Mouse (Mus musculus): Measurements from ENCODE around the gene F11r. TPM values are rescaled to one million over a fixed set of nuclear protein-coding genes. Genes with fewer than 3 reads are reported as not detected.

Gene F11r
- polyA plus RNA-seq (2017; shearing (Covaris generic)), result under 1 TPM; 0.24 to 0.96 TPM

GRCm38 (mm10) chr1:171437264-171438013, at the start of gene F11r:
F11r (plus strand) TSS chr1:171437535.

GRCm38 (mm10) chr1:171388376-171389102, 48.8 kb upstream of the F11r start, which contains the start of gene Arhgap30:
Arhgap30 (plus strand) TSS chr1:171388954.

GRCm38 (mm10) chr1:171410947-171411484, 26.3 kb upstream of the F11r start, which contains the start of gene Usf1:
Usf1 (plus strand) TSS chr1:171411313.

DNA sequence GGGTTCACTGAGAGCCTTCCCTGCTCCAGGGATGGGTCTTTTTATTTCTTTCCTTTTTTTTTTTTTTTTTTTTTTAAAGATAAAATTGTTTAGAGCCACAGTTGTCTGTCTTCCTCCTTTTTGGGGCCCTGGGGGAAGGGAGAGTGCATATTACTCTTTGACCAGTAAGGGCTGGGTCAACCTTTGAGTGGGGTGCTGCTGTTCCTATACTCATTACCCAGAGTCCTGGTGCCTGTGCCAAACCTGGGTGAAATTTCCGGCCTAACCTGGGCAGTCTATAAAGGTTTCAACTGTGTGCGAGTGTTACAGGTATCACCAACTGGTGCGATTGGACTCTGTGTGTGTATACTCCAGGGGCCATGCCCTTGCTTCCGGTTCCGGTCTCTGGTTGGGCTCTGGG, 18.7 kb upstream of the F11r start, which contains the start of gene Tstd1:
Gene Tstd1 (plus strand): TSS at position 213 of the 400 bp plus-strand sequence.

DNA sequence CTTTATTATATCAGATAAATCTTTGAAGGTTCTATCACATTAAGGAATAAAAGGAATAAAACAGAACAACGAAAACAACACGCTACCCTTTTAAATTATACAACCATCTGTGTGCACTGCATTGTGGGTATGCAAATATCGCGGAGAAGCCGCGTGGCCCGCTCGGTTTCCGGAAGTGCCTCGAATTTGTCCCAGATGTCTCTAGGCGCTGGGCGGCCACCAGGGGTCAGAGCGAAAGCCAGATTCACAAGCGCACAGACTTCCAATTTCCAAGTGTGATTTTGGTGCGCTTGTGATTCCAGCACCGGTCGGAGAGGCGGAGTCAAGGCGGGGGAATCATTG, 65.9 kb downstream of the F11r start, which contains the start of gene Alyref2:
Gene Alyref2 (plus strand): TSS at position 229 of the 342 bp plus-strand sequence.

Other genes starting within 250 kb of the F11r start
- not detected for gene Pcp4l1, start 241.3 kb upstream of the F11r start, polyA plus RNA-seq (2017; shearing (Covaris generic))
- under 1 TPM; 0.27 to 0.52 TPM for gene Nr1i3, start 223.6 kb upstream of the F11r start, polyA plus RNA-seq (2017; shearing (Covaris generic))
- 10 to 100 TPM; 23.6 to 25.1 TPM for gene Tomm40l, start 215.0 kb upstream of the F11r start, polyA plus RNA-seq (2017; shearing (Covaris generic))
- under 1 TPM in 1 of 2 experiments, not detected in 1; 0.62 TPM for gene Apoa2, start 212.5 kb upstream of the F11r start, polyA plus RNA-seq (2017; shearing (Covaris generic))
- 10 to 100 TPM in 1 of 2 experiments, 1 to 10 TPM in 1; 5.3 to 42.6 TPM for gene Fcer1g, start 203.2 kb upstream of the F11r start, polyA plus RNA-seq (2017; shearing (Covaris generic))
- under 1 TPM in 1 of 2 experiments, not detected in 1; 0.38 TPM for gene Adamts4, start 187.1 kb upstream of the F11r start, polyA plus RNA-seq (2017; shearing (Covaris generic))
- 100 to 1,000 TPM; 200 to 203 TPM for gene Ndufs2, start 186.1 kb upstream of the F11r start, polyA plus RNA-seq (2017; shearing (Covaris generic))
- gene B4galt3, start 167.2 kb upstream of the F11r start, polyA plus RNA-seq (2017; shearing (Covaris generic)), result 10 to 100 TPM; 22.5 to 36.5 TPM
- 10 to 100 TPM; 45.2 to 55.2 TPM for gene Ppox, start 156.3 kb upstream of the F11r start, polyA plus RNA-seq (2017; shearing (Covaris generic))
- gene Usp21, start 149.5 kb upstream of the F11r start, polyA plus RNA-seq (2017; shearing (Covaris generic)), result 10 to 100 TPM; 40.8 to 46.2 TPM
- 10 to 100 TPM; 76.4 to 80.7 TPM for gene Ufc1, start 142.5 kb upstream of the F11r start, polyA plus RNA-seq (2017; shearing (Covaris generic))
- gene Dedd, start 108.4 kb upstream of the F11r start, polyA plus RNA-seq (2017; shearing (Covaris generic)), result 10 to 100 TPM; 40.2 to 44.0 TPM
- gene Nit1, start 91.9 kb upstream of the F11r start, polyA plus RNA-seq (2017; shearing (Covaris generic)), result 10 to 100 TPM; 36.3 to 41.8 TPM
- 10 to 100 TPM; 65.0 to 93.5 TPM for gene Pfdn2, start 91.9 kb upstream of the F11r start, polyA plus RNA-seq (2017; shearing (Covaris generic))
- under 1 TPM in 1 of 2 experiments, not detected in 1; 0.58 TPM for gene Klhdc9, start 76.7 kb upstream of the F11r start, polyA plus RNA-seq (2017; shearing (Covaris generic))
- under 1 TPM; 0.08 to 0.23 TPM for gene Nectin4, start 67.4 kb upstream of the F11r start, polyA plus RNA-seq (2017; shearing (Covaris generic))
- 100 to 1,000 TPM; 122 to 173 TPM for gene Arhgap30, start 48.6 kb upstream of the F11r start, polyA plus RNA-seq (2017; shearing (Covaris generic))
- gene Usf1, start 26.2 kb upstream of the F11r start, polyA plus RNA-seq (2017; shearing (Covaris generic)), result 10 to 100 TPM; 63.4 to 64.5 TPM
- 1 to 10 TPM; 2.0 to 4.2 TPM for gene Tstd1, start 18.7 kb upstream of the F11r start, polyA plus RNA-seq (2017; shearing (Covaris generic))
- 10 to 100 TPM; 10.7 to 12.7 TPM for gene Alyref2, start 65.9 kb downstream of the F11r start, polyA plus RNA-seq (2017; shearing (Covaris generic))
- not detected for gene Itln1, start 97.8 kb downstream of the F11r start, polyA plus RNA-seq (2017; shearing (Covaris generic))
- under 1 TPM; 0.66 to 0.70 TPM for gene Cd244a, start 121.7 kb downstream of the F11r start, polyA plus RNA-seq (2017; shearing (Covaris generic))
- gene Ly9, start 169.9 kb downstream of the F11r start, polyA plus RNA-seq (2017; shearing (Covaris generic)), result 100 to 1,000 TPM; 138 to 139 TPM
- gene Slamf7, start 215.5 kb downstream of the F11r start, polyA plus RNA-seq (2017; shearing (Covaris generic)), result 10 to 100 TPM in 1 of 2 experiments, 1 to 10 TPM in 1; 9.4 to 18.5 TPM
- 100 to 1,000 TPM; 364 to 636 TPM for gene Cd48, start 244.5 kb downstream of the F11r start, polyA plus RNA-seq (2017; shearing (Covaris generic))

Data from activated CD4-positive, CD25-positive, alpha-beta regulatory T cell (primary cell).